Mouse (Mus musculus): ENCODE measurements around the gene Dnlz. TPM values are rescaled to one million over a fixed set of nuclear protein-coding genes. Genes with fewer than 3 reads are reported as not detected.

Dnlz gene
- 30.1 and 32.6 TPM in 2 replicates for polyA plus RNA-seq (2015; fragmentation: Nextera tagmentation; extraction: Ambion mirVana)

- no peaks in the 10 kb centered on the region for H3K9me3 ChIP-seq (ENCODE audit: control insufficient read depth, low read length)
- peak within 1 kb of the TSS; percentile 92 for H3K9ac ChIP-seq (ENCODE audit: low read depth, low read length)
- WGBS = 2% methylated on average over 61 of the region's 62 CpGs
- H3K27ac ChIP-seq (ENCODE audit: low read depth, low read length) = peak within 1 kb of the TSS; percentile 89
- H3K4me3 ChIP-seq (ENCODE audit: low read length) = peak within 1 kb of the TSS; percentile 88
- peak; percentile 85 for ATAC-seq
- H3K36me3 ChIP-seq (ENCODE audit: control insufficient read depth, insufficient read depth, low read length) = peaks cover 19% of the 10 kb centered on the region
- no peaks in the 10 kb centered on the region for H3K27me3 ChIP-seq (replicated peaks; ENCODE audit: control insufficient read depth, insufficient read depth, low read length)
- peaks cover 19% of the 10 kb centered on the region for H3K4me1 ChIP-seq (ENCODE audit: control insufficient read depth, insufficient read depth, low read depth, low read length)
- peak within 1 kb of the TSS; percentile 96 for H3K4me2 ChIP-seq (ENCODE audit: low read length)
Measured at GRCm38 (mm10) chr2:26351358-26352290, at the start of gene Dnlz. Dnlz (minus strand) TSS chr2:26352110.

GRCm38 (mm10) chr2:26401023-26401422 is 49.1 kb upstream of the Dnlz start:
- Histone ChIP-seq H3K36me3 (ENCODE audit: control insufficient read depth, insufficient read depth, low read length) (peaks cover 41% of the 10 kb centered on the region), H3K4me3 (ENCODE audit: low read length) (no peak overlapping the region), H3K9me3 (ENCODE audit: control insufficient read depth, low read length) (no peaks in the 10 kb centered on the region), H3K4me2 (ENCODE audit: low read length) (no peak overlapping the region), H3K27ac (ENCODE audit: low read depth, low read length) (no peak overlapping the region), H3K9ac (ENCODE audit: low read depth, low read length) (no peak overlapping the region), H3K27me3 (replicated peaks; ENCODE audit: control insufficient read depth, insufficient read depth, low read length) (no peaks in the 10 kb centered on the region), H3K4me1 (ENCODE audit: control insufficient read depth, insufficient read depth, low read depth, low read length) (peaks cover 15% of the 10 kb centered on the region)
- ATAC-seq = no peak
- 91% methylated on average over 4 of the region's 4 CpGs for WGBS

GRCm38 (mm10) chr2:26400296-26400695 is 48.4 kb upstream of the Dnlz start:
- Histone ChIP-seq H3K27me3 (replicated peaks; ENCODE audit: control insufficient read depth, insufficient read depth, low read length) (no peaks in the 10 kb centered on the region), H3K36me3 (ENCODE audit: control insufficient read depth, insufficient read depth, low read length) (peaks cover 48% of the 10 kb centered on the region), H3K4me3 (ENCODE audit: low read length) (no peak overlapping the region), H3K9me3 (ENCODE audit: control insufficient read depth, low read length) (no peaks in the 10 kb centered on the region), H3K9ac (ENCODE audit: low read depth, low read length) (no peak overlapping the region), H3K4me2 (ENCODE audit: low read length) (no peak overlapping the region), H3K27ac (ENCODE audit: low read depth, low read length) (no peak overlapping the region), H3K4me1 (ENCODE audit: control insufficient read depth, insufficient read depth, low read depth, low read length) (peaks cover 8% of the 10 kb centered on the region)
- 90% methylated on average over 5 of the region's 5 CpGs for WGBS
- no peak for ATAC-seq

- Histone ChIP-seq H3K4me2 (ENCODE audit: low read length) (no peak overlapping the region), H3K27me3 (replicated peaks; ENCODE audit: control insufficient read depth, insufficient read depth, low read length) (no peaks in the 10 kb centered on the region), H3K4me3 (ENCODE audit: low read length) (no peak overlapping the region), H3K4me1 (ENCODE audit: control insufficient read depth, insufficient read depth, low read depth, low read length) (peaks cover 1% of the 10 kb centered on the region; the same call in 1 of the 2 replicates), H3K36me3 (ENCODE audit: control insufficient read depth, insufficient read depth, low read length) (peaks cover 54% of the 10 kb centered on the region), H3K9ac (ENCODE audit: low read depth, low read length) (no peak overlapping the region), H3K27ac (ENCODE audit: low read depth, low read length) (no peak overlapping the region), H3K9me3 (ENCODE audit: control insufficient read depth, low read length) (no peaks in the 10 kb centered on the region)
- 88% methylated on average over 5 of the region's 5 CpGs for WGBS
- ATAC-seq = no peak
Measured at GRCm38 (mm10) chr2:26399647-26400046, 47.7 kb upstream of the Dnlz start.

GRCm38 (mm10) chr2:26398978-26399377 is 47.1 kb upstream of the Dnlz start:
- ATAC-seq = no peak
- H3K4me3 ChIP-seq (ENCODE audit: low read length) = no peak overlapping the region
- no peak overlapping the region for H3K27ac ChIP-seq (ENCODE audit: low read depth, low read length)
- no peak overlapping the region for H3K4me2 ChIP-seq (ENCODE audit: low read length)
- no peak overlapping the region for H3K9ac ChIP-seq (ENCODE audit: low read depth, low read length)
- H3K4me1 ChIP-seq (ENCODE audit: control insufficient read depth, insufficient read depth, low read depth, low read length) = no peaks in the 10 kb centered on the region
- WGBS = 92% methylated on average over 8 of the region's 8 CpGs
- no peaks in the 10 kb centered on the region for H3K9me3 ChIP-seq (ENCODE audit: control insufficient read depth, low read length)
- H3K36me3 ChIP-seq (ENCODE audit: control insufficient read depth, insufficient read depth, low read length) = peaks cover 59% of the 10 kb centered on the region
- no peaks in the 10 kb centered on the region for H3K27me3 ChIP-seq (replicated peaks; ENCODE audit: control insufficient read depth, insufficient read depth, low read length)

- 91% methylated on average over 6 of the region's 6 CpGs for WGBS
- no peak for ATAC-seq
- H3K4me2 ChIP-seq (ENCODE audit: low read length) = no peak overlapping the region
- H3K9ac ChIP-seq (ENCODE audit: low read depth, low read length) = no peak overlapping the region
- no peak overlapping the region for H3K27ac ChIP-seq (ENCODE audit: low read depth, low read length)
- peaks cover 64% of the 10 kb centered on the region for H3K36me3 ChIP-seq (ENCODE audit: control insufficient read depth, insufficient read depth, low read length)
- no peaks in the 10 kb centered on the region for H3K9me3 ChIP-seq (ENCODE audit: control insufficient read depth, low read length)
- no peak overlapping the region for H3K4me3 ChIP-seq (ENCODE audit: low read length)
- no peaks in the 10 kb centered on the region for H3K27me3 ChIP-seq (replicated peaks; ENCODE audit: control insufficient read depth, insufficient read depth, low read length)
- peaks cover 22% of the 10 kb centered on the region for H3K4me1 ChIP-seq (ENCODE audit: control insufficient read depth, insufficient read depth, low read depth, low read length)
Measured at GRCm38 (mm10) chr2:26391617-26392016, 39.7 kb upstream of the Dnlz start.

GRCm38 (mm10) chr2:26390954-26391353 is 39.0 kb upstream of the Dnlz start:
- H3K9ac ChIP-seq (ENCODE audit: low read depth, low read length) = no peak overlapping the region
- H3K27me3 ChIP-seq (replicated peaks; ENCODE audit: control insufficient read depth, insufficient read depth, low read length) = no peaks in the 10 kb centered on the region
- H3K9me3 ChIP-seq (ENCODE audit: control insufficient read depth, low read length) = no peaks in the 10 kb centered on the region
- no peak overlapping the region for H3K27ac ChIP-seq (ENCODE audit: low read depth, low read length)
- peaks cover 22% of the 10 kb centered on the region for H3K4me1 ChIP-seq (ENCODE audit: control insufficient read depth, insufficient read depth, low read depth, low read length)
- H3K4me3 ChIP-seq (ENCODE audit: low read length) = no peak overlapping the region
- no peak for ATAC-seq
- no peak overlapping the region for H3K4me2 ChIP-seq (ENCODE audit: low read length)
- 85% methylated on average over 3 of the region's 3 CpGs for WGBS
- H3K36me3 ChIP-seq (ENCODE audit: control insufficient read depth, insufficient read depth, low read length) = peaks cover 64% of the 10 kb centered on the region

GRCm38 (mm10) chr2:26389154-26389690 is 37.3 kb upstream of the Dnlz start, which contains the start of the genes Entr1 and Pmpca:
Entr1 (minus strand) TSS chr2:26389316.
Pmpca (plus strand) TSS chr2:26389339.
- Histone ChIP-seq H3K4me2 (ENCODE audit: low read length) (peak within 1 kb of the TSS; percentile 97), H3K9me3 (ENCODE audit: control insufficient read depth, low read length) (no peaks in the 10 kb centered on the region), H3K27me3 (replicated peaks; ENCODE audit: control insufficient read depth, insufficient read depth, low read length) (no peaks in the 10 kb centered on the region), H3K4me1 (ENCODE audit: control insufficient read depth, insufficient read depth, low read depth, low read length) (peaks cover 22% of the 10 kb centered on the region), H3K27ac (ENCODE audit: low read depth, low read length) (peak within 1 kb of the TSS; percentile 81), H3K9ac (ENCODE audit: low read depth, low read length) (peak within 1 kb of the TSS; percentile 96), H3K36me3 (ENCODE audit: control insufficient read depth, insufficient read depth, low read length) (peaks cover 63% of the 10 kb centered on the region), H3K4me3 (ENCODE audit: low read length) (peak within 1 kb of the TSS; percentile 95)
- under 1% methylated on average over 60 of the region's 60 CpGs for WGBS
- ATAC-seq = peak; percentile 94

GRCm38 (mm10) chr2:26388682-26389153 is 36.8 kb upstream of the Dnlz start:
- WGBS = under 1% methylated on average over 37 of the region's 45 CpGs
- peaks cover 62% of the 10 kb centered on the region for H3K36me3 ChIP-seq (ENCODE audit: control insufficient read depth, insufficient read depth, low read length)

More at GRCm38 (mm10) chr2:26388682-26389153, 36.8 kb upstream of the Dnlz start:
- H3K27ac ChIP-seq (ENCODE audit: low read depth, low read length) = peak overlapping the region; percentile 81
- ATAC-seq = peak; percentile 64
- H3K9ac ChIP-seq (ENCODE audit: low read depth, low read length) = peak overlapping the region; percentile 96
- no peaks in the 10 kb centered on the region for H3K27me3 ChIP-seq (replicated peaks; ENCODE audit: control insufficient read depth, insufficient read depth, low read length)
- peak overlapping the region; percentile 97 for H3K4me2 ChIP-seq (ENCODE audit: low read length)
- peaks cover 22% of the 10 kb centered on the region for H3K4me1 ChIP-seq (ENCODE audit: control insufficient read depth, insufficient read depth, low read depth, low read length)
- peak overlapping the region; percentile 95 for H3K4me3 ChIP-seq (ENCODE audit: low read length)
- no peaks in the 10 kb centered on the region for H3K9me3 ChIP-seq (ENCODE audit: control insufficient read depth, low read length)
